Mouse (Mus musculus) MEL (cell line): ENCODE data around the gene 2310033P09Rik. TPM values are rescaled to one million over a fixed set of nuclear protein-coding genes. Genes with fewer than 3 reads are reported as not detected.

ENCODE experiments used
- DNase-seq: peaks from one replicate; pipeline ENCODE4 v3.0.0; 2011; ENCODE audit warnings: low read depth, low spot score
- H3K27ac ChIP-seq: 2 replicates; pipeline ENCODE4 v1.5.1; 2012; ENCODE audit warnings: low read depth, mild to moderate bottlenecking, control low read depth, low read length, moderate library complexity; ENCODE audit not compliant: control insufficient read depth
- H3K27me3 ChIP-seq, 2 experiments: fragments of 150-350 bp in 1 of 2; sonication (generic) in 1 of 2; 2 replicates each; pipeline ENCODE4 v1.6.1; 2012; ENCODE audit warnings: low read length in 2 of 2, mild to moderate bottlenecking in 2 of 2, improper control_type of control experiment in 1 of 2, moderate library complexity in 1 of 2; ENCODE audit not compliant: insufficient read depth in 2 of 2, control insufficient read depth in 1 of 2
- H3K36me3 ChIP-seq, 2 experiments: 2 replicates each; pipeline ENCODE4 v1.6.1; 2012 to 2014; ENCODE audit warnings: low read length in 2 of 2, improper control_type of control experiment in 1 of 2, inconsistent platforms in 1 of 2, mild to moderate bottlenecking in 1 of 2; ENCODE audit not compliant: insufficient read depth in 2 of 2, control insufficient read depth in 1 of 2
- H3K4me1 ChIP-seq, 2 experiments: fragments of 150-350 bp in 1 of 2; sonication (generic) in 1 of 2; 2 replicates each; pipeline ENCODE4 v1.6.1; 2012; ENCODE audit warnings: low read length in 2 of 2, improper control_type of control experiment in 1 of 2, mild to moderate bottlenecking in 1 of 2; ENCODE audit not compliant: insufficient read depth in 2 of 2, control insufficient read depth in 1 of 2
- H3K4me3 ChIP-seq, 2 experiments: fragments of 150-350 bp in 1 of 2; sonication (generic) in 1 of 2; 2 replicates each; pipeline ENCODE4 v1.5.1; 2012; ENCODE audit warnings: low read depth in 2 of 2, low read length in 2 of 2, mild to moderate bottlenecking in 2 of 2, moderate library complexity in 2 of 2, control low read depth in 1 of 2, improper control_type of control experiment in 1 of 2; ENCODE audit not compliant: control insufficient read depth in 1 of 2, insufficient read depth in 1 of 2
- H3K79me2 ChIP-seq: 2 replicates; pipeline ENCODE4 v1.6.1; 2012; ENCODE audit warnings: mild to moderate bottlenecking, low read length, moderate library complexity; ENCODE audit not compliant: control insufficient read depth, poor library complexity, insufficient read depth
- H3K9ac ChIP-seq: 2 replicates; pipeline ENCODE4 v1.6.1; 2012; ENCODE audit warnings: low read depth, mild to moderate bottlenecking, control low read depth, low read length, moderate library complexity; ENCODE audit not compliant: control insufficient read depth, poor library complexity, severe bottlenecking
- H3K9me3 ChIP-seq: fragments of 150-350 bp; sonication (generic); replicated peaks from 2 replicates; pipeline ENCODE4 v1.6.1; 2012; ENCODE audit warnings: mild to moderate bottlenecking, low read length, improper control_type of control experiment, moderate library complexity; ENCODE audit not compliant: insufficient read depth
- CHD1 ChIP-seq: IDR thresholded peaks from 2 replicates; pipeline ENCODE4 v1.6.1; 2012; ENCODE audit warnings: low read depth, mild to moderate bottlenecking, inconsistent platforms, low read length, improper control_type of control experiment
- GABPA ChIP-seq: IDR thresholded peaks from 2 replicates; pipeline ENCODE4 v1.6.1; 2012; ENCODE audit warnings: low read depth, mild to moderate bottlenecking, inconsistent platforms, low read length, improper control_type of control experiment, moderate library complexity
- HCFC1 ChIP-seq: IDR thresholded peaks from 2 replicates; pipeline ENCODE4 v1.6.1; 2012; ENCODE audit warnings: low read depth, mild to moderate bottlenecking, inconsistent platforms, low read length, improper control_type of control experiment, moderate library complexity
- MAZ ChIP-seq: IDR thresholded peaks from 2 replicates; pipeline ENCODE4 v1.6.1; 2012; ENCODE audit warnings: low read depth, mild to moderate bottlenecking, inconsistent platforms, low read length, improper control_type of control experiment
- MXI1 ChIP-seq: IDR thresholded peaks from 2 replicates; pipeline ENCODE4 v1.6.1; 2011; ENCODE audit warnings: mild to moderate bottlenecking, low read depth, low read length, improper control_type of control experiment
- MYC ChIP-seq: IDR thresholded peaks from 2 replicates; pipeline ENCODE4 v1.6.1; 2011; ENCODE audit warnings: low read depth, mild to moderate bottlenecking, low read length, improper control_type of control experiment, moderate library complexity
- NRF1 ChIP-seq: IDR thresholded peaks from 2 replicates; pipeline ENCODE4 v1.6.1; 2014; ENCODE audit warnings: low read depth, mild to moderate bottlenecking, inconsistent platforms, low read length, improper control_type of control experiment, moderate library complexity; ENCODE audit not compliant: poor library complexity, insufficient read depth, severe bottlenecking
- POLR2AphosphoS5 ChIP-seq: IDR thresholded peaks from 2 replicates; pipeline ENCODE4 v1.6.1; 2012; ENCODE audit warnings: low read depth, borderline replicate concordance, mild to moderate bottlenecking, inconsistent platforms, low read length, moderate library complexity, mixed read lengths
- RCOR1 ChIP-seq: IDR thresholded peaks from 2 replicates; pipeline ENCODE4 v1.6.1; 2012; ENCODE audit warnings: low read depth, mild to moderate bottlenecking, inconsistent platforms, low read length, improper control_type of control experiment
- SIN3A ChIP-seq: IDR thresholded peaks from 2 replicates; pipeline ENCODE4 v1.6.1; 2012; ENCODE audit warnings: low read length, improper control_type of control experiment, inconsistent platforms
- ZKSCAN1 ChIP-seq: IDR thresholded peaks from 2 replicates; pipeline ENCODE4 v1.6.1; 2012; ENCODE audit warnings: low read depth, mild to moderate bottlenecking, inconsistent platforms, low read length, improper control_type of control experiment, moderate library complexity
- polyA plus RNA-seq, 2 experiments: library from polyadenylated mRNA; stranded (reverse) in 1 of 2; unstranded in 1 of 2; fragments of >175 nt in 1 of 2; fragments of >200 nt in 1 of 2; gene quantifications; 2 replicates each; pipeline versions ENCODE4 v1.2.1 to v1.2.4; 2012; ENCODE audit warnings: low replicate concordance in 2 of 2, low read depth in 1 of 2; ENCODE audit not compliant: insufficient read length in 2 of 2, insufficient read depth in 1 of 2, missing spikeins in 1 of 2
- total RNA-seq: library from RNA; depleted of rRNA; stranded (reverse); fragments of 300-350 nt; gene quantifications from 2 replicates; pipeline ENCODE4 v1.2.3, GENCODE M21; 2012

Gene 2310033P09Rik
- total and polyA plus RNA-seq, 3 experiments, result 35.5 to 59.8 TPM; not detected in 1

GRCm38 (mm10) chr11:59226251-59226650 is 18.1 kb downstream of the 2310033P09Rik start:
- Histone ChIP-seq H3K27ac (0 out of 2 replicates have a peak overlapping the region, but pooled peaks have one; percentile 6), H3K9ac (peak overlapping the region; percentile 93), H3K27me3 (no peaks in the 10 kb centered on the region), H3K9me3 (no peaks in the 10 kb centered on the region), H3K4me3 (peak overlapping the region; percentile 88 to 95), H3K36me3 (peaks cover 11 to 68% of the 10 kb centered on the region in 2 experiments; a peak in 3 of 4 replicates), H3K79me2 (peaks cover 70% of the 10 kb centered on the region), H3K4me1 (peaks cover 34 to 52% of the 10 kb centered on the region in 2 experiments)
- peak; percentile 49 for DNase-seq
- TF ChIP-seq SIN3A (0 out of 2 replicates have a peak, but pooled peaks have one; percentile 37), GABPA (no peak), MXI1 (peak; percentile 43; the same call in 1 of the 2 replicates)
- TF ChIP-seq, all 39 proteins: peak for 2

GRCm38 (mm10) chr11:59226787-59227603 is 18.9 kb downstream of the 2310033P09Rik start:
- Histone ChIP-seq H3K4me1 (peaks cover 30 to 49% of the 10 kb centered on the region in 2 experiments), H3K9ac (peak overlapping the region; percentile 93), H3K36me3 (peaks cover 9 to 61% of the 10 kb centered on the region in 2 experiments; a peak in 3 of 4 replicates), H3K9me3 (no peaks in the 10 kb centered on the region), H3K79me2 (peaks cover 63% of the 10 kb centered on the region), H3K27me3 (no peaks in the 10 kb centered on the region), H3K27ac (peak overlapping the region; percentile 70), H3K4me3 (peak overlapping the region; percentile 88 to 95)
- TF ChIP-seq ZKSCAN1 (no peak), HCFC1 (no peak), NRF1 (0 out of 2 replicates have a peak, but pooled peaks have one; percentile 3), CHD1 (0 out of 2 replicates have a peak, but pooled peaks have one; percentile 9), MAZ (no peak), POLR2AphosphoS5 (no peak), MYC (0 out of 2 replicates have a peak, but pooled peaks have one; percentile 18)
- DNase-seq, result peak; percentile 38

GRCm38 (mm10) chr11:59227604-59228121 is 19.5 kb downstream of the 2310033P09Rik start:
- peaks cover 9 to 56% of the 10 kb centered on the region in 2 experiments; a peak in 3 of 4 replicates for H3K36me3 ChIP-seq
- H3K27ac ChIP-seq, result peak overlapping the region; percentile 70
- peak overlapping the region; percentile 93 for H3K9ac ChIP-seq
- peak overlapping the region; percentile 88 to 95 for H3K4me3 ChIP-seq
- peak; percentile 34 for DNase-seq
- H3K9me3 ChIP-seq, result no peaks in the 10 kb centered on the region
- peaks cover 28 to 44% of the 10 kb centered on the region in 2 experiments for H3K4me1 ChIP-seq
- peaks cover 57% of the 10 kb centered on the region for H3K79me2 ChIP-seq
- H3K27me3 ChIP-seq, result no peaks in the 10 kb centered on the region
- TF ChIP-seq MYC (peak; percentile 10; the same call in 1 of the 2 replicates), RCOR1 (no peak)
